Mouse (Mus musculus): ENCODE measurements around the gene Tfeb.

Tfeb gene

GRCm38 (mm10) chr17:47736856-47737255 lies at the start of gene Tfeb:
Gene Tfeb, plus strand, starts transcription at chr17:47737030.
- peak; percentile 95 to 97 for DNase-seq (ENCODE audit: low spot score in 2 of 2)

GRCm38 (mm10) chr17:47687409-47688343 lies 49.2 kb upstream of the Tfeb start:
- peak; percentile 98 for DNase-seq (ENCODE audit: low spot score in 2 of 2)

DNA sequence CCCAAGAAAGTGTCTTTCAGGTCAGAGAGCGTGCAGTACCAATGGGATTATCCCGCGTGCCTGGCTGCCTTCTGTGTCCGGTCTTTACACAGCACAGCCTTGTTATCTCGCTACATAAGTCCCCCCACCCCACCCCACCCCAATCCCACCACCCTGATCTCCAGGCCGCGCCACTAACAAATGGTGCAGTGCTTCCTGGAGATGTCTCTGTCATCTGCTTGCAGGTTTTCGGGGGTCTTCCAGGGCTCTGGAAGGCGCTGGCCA lies 48.6 kb upstream of the Tfeb start, which contains the start of gene Tomm6:
Tomm6 (minus strand) TSS at position 43 of the 264 bp plus-strand sequence.
- DNase-seq (ENCODE audit: low spot score in 2 of 2): no peak

- peak; percentile 88 to 90 for DNase-seq (ENCODE audit: low spot score in 2 of 2)
These were observed 47.9 kb upstream of the Tfeb start, which contains the start of gene Frs3 for GRCm38 (mm10) chr17:47688608-47689575. Gene Frs3, plus strand, starts transcription at chr17:47689030.

DNA sequence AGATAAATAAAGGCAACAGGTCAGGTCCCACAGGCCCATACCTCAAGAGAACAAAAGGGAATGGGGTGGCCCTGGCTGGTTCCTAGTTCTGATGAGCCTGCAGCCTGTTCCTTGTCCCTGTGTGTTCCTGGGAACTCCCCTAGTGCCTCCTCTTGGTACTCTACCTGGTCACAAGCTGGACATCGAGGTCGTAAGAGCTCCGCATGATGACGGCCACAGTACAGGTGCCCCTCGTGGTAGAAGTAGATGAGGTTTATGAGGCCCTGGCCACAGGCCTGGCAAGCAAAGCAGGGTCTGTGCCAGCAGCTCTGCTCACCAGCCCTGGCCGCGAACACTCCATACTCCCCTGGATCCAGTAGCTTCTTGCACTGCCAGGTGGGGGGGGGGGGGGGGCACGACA lies 46.9 kb upstream of the Tfeb start:
- no peak for DNase-seq (ENCODE audit: low spot score in 2 of 2)

- DNase-seq (ENCODE audit: low spot score in 2 of 2): no peak
These were observed 45.2 kb upstream of the Tfeb start for GRCm38 (mm10) chr17:47691650-47692049.

DNA sequence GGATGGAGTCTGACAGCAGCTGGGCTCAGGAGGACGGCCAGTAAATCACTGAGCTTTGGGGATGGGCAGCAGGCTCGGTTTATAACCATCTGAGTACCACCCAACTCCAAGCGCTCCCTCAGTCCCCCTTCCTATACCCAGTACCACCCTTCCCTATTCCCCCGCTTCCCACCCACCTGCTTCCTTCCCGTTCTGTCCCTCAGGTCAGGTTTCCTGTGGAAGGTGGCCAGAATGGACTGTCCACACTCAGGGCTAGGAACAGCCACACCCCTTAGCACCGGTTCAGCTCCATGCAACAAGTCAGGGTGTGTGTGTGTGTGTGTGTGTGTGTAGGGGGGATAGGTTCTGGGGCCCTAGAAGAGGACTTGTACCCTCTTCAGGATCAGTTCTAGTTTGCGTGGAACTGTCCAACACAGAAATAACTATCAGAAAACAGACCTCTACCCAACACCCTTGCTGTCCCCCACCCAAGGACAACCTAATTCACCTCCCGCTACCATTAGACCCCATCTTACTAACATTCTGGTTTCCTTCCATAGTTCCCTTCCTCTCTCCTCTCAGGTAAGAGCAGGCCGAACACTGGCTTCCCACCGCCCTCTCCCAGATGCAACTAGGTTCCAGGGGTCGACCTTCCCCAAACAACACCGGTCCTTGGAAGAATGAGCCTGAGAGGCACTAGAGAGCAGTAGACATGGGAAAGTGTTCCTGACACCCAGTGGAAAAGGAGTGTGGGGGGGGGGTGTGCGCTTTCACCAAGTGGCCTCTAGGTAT lies 43.0 kb upstream of the Tfeb start:
- no peak for DNase-seq (ENCODE audit: low spot score in 2 of 2)

GRCm38 (mm10) chr17:47694442-47694502 lies 42.6 kb upstream of the Tfeb start, which contains the start of gene Gm21981:
Gene Gm21981, minus strand, starts transcription at chr17:47694455.
- no peak for DNase-seq (ENCODE audit: low spot score in 2 of 2)

DNA sequence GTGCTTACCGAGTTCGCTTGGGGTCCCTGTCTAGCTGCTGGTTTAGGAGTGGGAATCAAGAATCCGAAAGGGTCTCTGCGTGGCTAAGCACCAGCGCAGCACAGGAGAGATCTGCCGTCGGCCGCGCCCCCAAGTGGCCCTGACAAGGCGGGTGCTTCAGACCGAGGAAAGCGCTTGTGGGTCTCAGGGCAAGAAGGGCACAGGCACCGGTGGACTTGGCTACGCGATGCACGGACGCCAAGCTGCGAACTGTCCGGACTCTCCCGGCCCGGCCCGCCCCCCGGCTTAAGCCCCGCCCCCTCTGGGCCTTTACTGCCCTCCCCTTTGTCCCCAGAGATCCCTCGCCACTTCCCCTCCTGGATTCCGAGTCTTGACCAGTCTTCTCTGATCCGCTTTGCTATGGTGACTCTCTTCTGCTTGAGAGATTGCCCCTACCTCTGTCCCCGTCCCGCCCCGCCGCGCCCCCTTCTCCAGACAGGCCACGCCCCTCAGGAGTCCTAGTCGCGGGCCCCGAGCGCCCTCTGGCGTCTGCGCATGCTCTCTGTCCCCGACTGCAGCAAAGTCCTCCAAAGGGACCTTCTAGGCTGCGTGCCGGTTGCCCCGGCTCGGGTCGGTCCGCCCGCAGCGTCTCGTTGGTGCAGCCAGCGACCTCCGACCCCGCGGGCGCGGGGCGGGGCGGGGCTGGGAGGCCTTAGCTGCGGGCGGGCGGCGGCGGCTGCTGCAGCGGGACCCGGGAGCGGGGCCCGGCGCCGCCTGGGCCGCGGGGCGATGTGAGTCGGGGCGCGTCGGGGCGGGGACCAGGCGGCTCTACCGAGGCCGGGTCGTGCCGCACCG lies 42.1 kb upstream of the Tfeb start, which contains the start of gene Prickle4:
Prickle4 (minus strand) TSS at position 234 of the 834 bp plus-strand sequence.
- peak; percentile 97 to 98 for DNase-seq (ENCODE audit: low spot score in 2 of 2)

DNA sequence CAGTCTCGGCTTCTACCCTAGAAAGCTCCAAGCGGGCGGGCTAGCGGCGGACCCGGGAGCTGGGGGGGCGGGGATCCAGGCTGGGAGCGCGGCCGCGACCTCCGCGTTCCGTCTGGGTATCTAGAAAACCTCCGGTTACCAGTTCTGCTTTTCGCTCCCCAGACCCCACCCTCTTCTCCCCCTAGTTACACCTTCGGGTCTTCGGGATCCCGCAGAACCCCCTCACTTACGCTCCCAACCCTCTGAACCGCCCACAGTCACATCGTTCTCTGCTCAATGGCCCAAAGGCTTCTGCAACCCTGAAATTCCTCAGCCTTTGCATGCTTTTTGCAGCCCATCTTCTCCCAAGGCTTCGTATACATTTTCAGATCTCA lies 41.5 kb upstream of the Tfeb start:
- DNase-seq (ENCODE audit: low spot score in 2 of 2): no peak

GRCm38 (mm10) chr17:47698156-47698555 lies 38.7 kb upstream of the Tfeb start:
- DNase-seq (ENCODE audit: low spot score in 2 of 2): no peak

- DNase-seq (ENCODE audit: low spot score in 2 of 2): no peak
These were observed 37.8 kb upstream of the Tfeb start for GRCm38 (mm10) chr17:47699055-47699454.

DNA sequence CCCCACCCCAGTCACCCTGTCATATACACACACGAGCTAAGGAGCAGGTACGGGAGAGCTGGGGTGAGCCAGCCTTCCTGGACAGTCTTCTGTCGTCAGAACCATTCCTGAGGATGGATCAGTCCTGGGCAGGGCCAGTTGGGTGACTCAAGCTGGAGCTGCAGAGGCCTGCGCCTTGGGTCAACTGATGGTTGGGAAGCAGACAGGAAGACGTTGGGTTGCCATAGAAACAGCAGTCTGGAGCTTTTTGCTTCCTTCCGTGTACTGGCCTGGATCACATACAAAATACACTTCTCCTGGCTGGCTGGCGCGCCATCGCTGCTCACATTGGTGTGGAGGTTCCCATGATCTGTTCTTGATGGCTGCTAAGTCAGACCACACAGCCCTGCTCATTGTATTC lies 35.0 kb upstream of the Tfeb start:
- no peak for DNase-seq (ENCODE audit: low spot score in 2 of 2)

GRCm38 (mm10) chr17:47702548-47703345 lies 34.1 kb upstream of the Tfeb start:
- DNase-seq (ENCODE audit: low spot score in 2 of 2): no peak

- DNase-seq (ENCODE audit: low spot score in 2 of 2): no peak
These were observed 33.3 kb upstream of the Tfeb start for GRCm38 (mm10) chr17:47703556-47703955.

- DNase-seq (ENCODE audit: low spot score in 2 of 2): peak in 1 of 2 experiments; percentile 19
These were observed 32.1 kb upstream of the Tfeb start for GRCm38 (mm10) chr17:47704692-47705091.

DNA sequence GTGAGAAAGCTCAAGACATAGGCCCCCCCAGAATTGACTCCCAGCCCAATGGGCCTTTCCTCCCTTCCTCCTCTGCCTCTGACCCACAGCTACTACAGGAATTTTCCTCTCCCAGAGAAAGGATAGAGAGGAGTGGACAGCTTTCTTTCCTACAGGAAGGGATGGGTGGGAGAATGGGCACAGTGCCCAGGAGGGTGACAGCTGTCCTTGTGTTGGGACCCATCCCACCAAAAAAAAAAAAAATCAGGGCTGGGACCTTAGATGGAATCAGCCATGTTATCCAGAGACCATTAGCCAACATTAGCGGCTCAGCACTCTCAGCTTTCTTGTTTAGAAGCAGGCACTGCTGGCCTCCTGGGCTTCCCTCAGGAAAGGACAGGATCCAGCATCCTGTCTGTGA lies 30.6 kb upstream of the Tfeb start:
- DNase-seq (ENCODE audit: low spot score in 2 of 2): peak in 1 of 2 experiments; percentile 25

GRCm38 (mm10) chr17:47707961-47708360 lies 28.9 kb upstream of the Tfeb start:
- DNase-seq (ENCODE audit: low spot score in 2 of 2): peak in 1 of 2 experiments; percentile 17

DNA sequence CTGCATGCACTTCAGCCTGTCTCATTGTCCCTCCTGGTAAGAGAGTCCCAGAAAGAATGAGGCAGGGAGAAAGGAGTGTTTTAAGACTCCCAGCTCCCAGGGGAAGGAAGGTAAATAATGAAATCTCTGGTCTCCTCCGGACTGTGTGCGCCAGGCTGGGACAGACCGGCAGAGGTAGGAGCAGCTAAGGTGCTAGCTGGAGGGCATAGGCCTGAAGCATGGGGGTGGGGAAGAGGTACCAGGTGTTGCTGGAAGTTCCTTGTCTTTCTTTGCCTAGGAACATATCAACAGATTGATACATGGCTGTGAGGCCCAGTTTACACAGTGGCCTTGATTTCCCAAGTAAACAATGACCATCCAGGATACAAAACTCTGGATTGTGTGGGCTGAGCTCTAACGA lies 27.9 kb upstream of the Tfeb start:
- DNase-seq (ENCODE audit: low spot score in 2 of 2): no peak

GRCm38 (mm10) chr17:47710036-47710435 lies 26.8 kb upstream of the Tfeb start:
- DNase-seq (ENCODE audit: low spot score in 2 of 2): no peak
